Mouse (Mus musculus) C2C12 (cell line): ENCODE measurements at regions not wholly inside any gene's neighbourhood (a gene's known extent, or its start where the extent isn't known, plus 50 kb on each side); places are given as distances from the start of the nearest gene placed in this dataset.
A peak's percentile ranks its signal among the peaks of the same experiment; 100 is the strongest.

ENCODE experiments used
- H3K27me3 ChIP-seq: one replicate; pipeline ENCODE4 v1.6.1; 2011; ENCODE audit not compliant: control insufficient read depth, insufficient read depth, insufficient read length
- H3K36me3 ChIP-seq: one replicate; pipeline ENCODE4 v1.6.1; 2011; ENCODE audit not compliant: control insufficient read depth, insufficient read depth
- H3K4me3 ChIP-seq: one replicate; pipeline ENCODE4 v1.5.1; 2011; ENCODE audit warnings: mild to moderate bottlenecking, control low read depth; ENCODE audit not compliant: poor library complexity, insufficient read depth, severe bottlenecking
- H3K79me2 ChIP-seq: one replicate; pipeline ENCODE4 v1.6.1; 2011; ENCODE audit not compliant: control insufficient read depth, insufficient read depth
- H3K79me3 ChIP-seq: one replicate; pipeline ENCODE4 v1.6.1; 2011; ENCODE audit warnings: low read depth, control low read depth
- H3ac ChIP-seq: one replicate; pipeline ENCODE3; 2011; ENCODE audit warnings: low read depth; ENCODE audit not compliant: control insufficient read depth, insufficient read length
- CEBPB ChIP-seq: IDR thresholded peaks from one replicate; pipeline ENCODE4 v1.6.1; 2011; ENCODE audit warnings: low read depth, mild to moderate bottlenecking, control low read depth, moderate library complexity
- CTCF ChIP-seq: IDR thresholded peaks from one replicate; pipeline ENCODE4 v1.5.1; 2011; ENCODE audit not compliant: control insufficient read depth, insufficient read depth, insufficient read length
- FOSL1 ChIP-seq: IDR thresholded peaks from one replicate; pipeline ENCODE4 v1.8.0; 2011; ENCODE audit warnings: mild to moderate bottlenecking, low read length; ENCODE audit not compliant: poor library complexity, insufficient read depth, severe bottlenecking
- MAX ChIP-seq: IDR thresholded peaks from one replicate; pipeline ENCODE4 v1.6.1; 2011; ENCODE audit warnings: mild to moderate bottlenecking, control low read depth
- MYOD1 ChIP-seq: IDR thresholded peaks from one replicate; pipeline ENCODE4 v1.6.1; 2011; ENCODE audit warnings: low read depth; ENCODE audit not compliant: control insufficient read depth, insufficient read length
- MYOG ChIP-seq: IDR thresholded peaks from one replicate; pipeline ENCODE4 v1.6.1; 2011; ENCODE audit not compliant: control insufficient read depth, insufficient read length; ENCODE audit errors: extremely low read depth
- USF1 ChIP-seq: IDR thresholded peaks from one replicate; pipeline ENCODE4 v1.6.1; 2011; ENCODE audit warnings: low read depth, mild to moderate bottlenecking, control low read depth, moderate library complexity

DNA sequence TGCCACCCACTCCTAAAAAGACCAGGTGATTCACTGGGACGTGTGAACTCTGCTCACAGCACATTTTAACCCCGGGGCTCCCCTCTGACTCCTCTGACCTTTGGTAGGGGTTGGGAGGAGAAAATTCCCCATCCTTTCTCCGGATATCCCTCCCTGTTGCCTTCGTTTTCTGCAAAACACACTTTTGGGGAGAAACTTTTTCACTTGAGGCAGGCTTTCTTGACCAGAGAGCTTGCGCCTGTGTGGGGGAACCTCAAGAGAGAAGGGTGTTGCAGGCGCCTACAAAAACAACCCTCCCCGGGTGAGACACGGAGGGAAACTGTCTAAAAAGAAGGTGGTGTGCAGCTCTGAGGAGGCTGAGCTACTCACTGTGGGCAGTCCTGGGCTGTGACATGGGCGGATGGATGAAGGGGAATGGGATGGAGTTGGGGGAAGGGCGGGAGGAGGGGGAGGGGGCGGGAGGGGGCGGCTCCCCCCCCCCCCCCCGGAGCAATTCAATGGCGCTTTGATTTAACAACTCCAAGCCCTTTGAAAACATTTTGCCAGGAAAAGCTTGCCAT, 65.1 kb downstream of the Tmem174 start:
- TF ChIP-seq MYOG (no peak), USF1 (no peak), MAX (no peak), MYOD1 (no peak), FOSL1 (no peak), CEBPB (no peak), CTCF (no peak)
- H3K27me3 ChIP-seq, result no peaks in the 10 kb centered on the region

DNA sequence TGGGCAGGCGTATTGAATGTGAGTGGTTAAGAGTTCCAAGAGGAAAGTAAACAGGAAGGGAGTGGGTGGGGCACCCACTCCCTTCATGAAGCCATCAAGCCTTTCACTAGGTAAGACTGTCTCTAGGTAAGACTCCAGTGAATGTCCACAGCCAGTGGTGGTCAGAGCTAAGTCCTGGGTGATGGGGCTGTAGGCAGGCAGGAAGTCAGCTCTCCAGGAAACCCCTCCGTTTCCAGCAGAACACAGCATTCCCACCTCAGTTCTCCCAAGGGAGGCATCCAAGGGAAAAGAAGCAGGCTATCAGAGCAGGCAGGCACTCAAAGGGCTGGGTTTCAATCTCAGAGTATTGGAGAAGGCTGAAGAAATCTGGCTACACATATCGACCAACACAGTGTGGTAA, 66.2 kb downstream of the Tmem174 start:
- Histone ChIP-seq H3ac (no peak overlapping the region), H3K79me2 (no peaks in the 10 kb centered on the region), H3K79me3 (no peaks in the 10 kb centered on the region), H3K4me3 (no peak overlapping the region), H3K27me3 (no peaks in the 10 kb centered on the region), H3K36me3 (no peaks in the 10 kb centered on the region)
- TF ChIP-seq FOSL1, result no peak
- TF ChIP-seq MYOG, result no peak
- no peak for TF ChIP-seq MYOD1
- TF ChIP-seq MAX, result no peak
- TF ChIP-seq USF1, result no peak
- TF ChIP-seq CTCF, result no peak
- no peak for TF ChIP-seq CEBPB

More for the DNA sequence above, 65.1 kb downstream of the Tmem174 start:
- Histone ChIP-seq H3K79me3 (no peaks in the 10 kb centered on the region), H3K79me2 (no peaks in the 10 kb centered on the region), H3ac (no peak overlapping the region), H3K36me3 (no peaks in the 10 kb centered on the region), H3K4me3 (no peak overlapping the region)

DNA sequence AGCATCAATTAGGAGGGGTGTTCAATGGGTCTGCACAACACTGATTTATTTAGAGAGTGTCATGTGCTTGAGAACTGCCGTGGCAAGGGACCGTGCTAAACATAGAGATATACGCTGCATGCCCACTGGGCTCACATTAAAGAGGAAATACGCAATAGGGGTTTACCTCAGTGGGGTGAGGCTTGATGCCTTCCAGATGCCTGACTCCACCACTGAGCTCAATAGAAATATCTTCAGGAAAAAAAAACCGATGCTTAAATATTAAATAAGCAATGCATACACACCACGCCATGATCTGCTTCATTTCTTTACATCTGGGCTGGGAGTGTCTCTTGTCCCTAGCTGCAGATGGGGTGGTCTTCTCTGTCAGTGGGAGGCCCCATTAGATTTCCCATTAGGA, 63.9 kb upstream of the Gm10320 start:
- no peak overlapping the region for H3ac ChIP-seq

DNA sequence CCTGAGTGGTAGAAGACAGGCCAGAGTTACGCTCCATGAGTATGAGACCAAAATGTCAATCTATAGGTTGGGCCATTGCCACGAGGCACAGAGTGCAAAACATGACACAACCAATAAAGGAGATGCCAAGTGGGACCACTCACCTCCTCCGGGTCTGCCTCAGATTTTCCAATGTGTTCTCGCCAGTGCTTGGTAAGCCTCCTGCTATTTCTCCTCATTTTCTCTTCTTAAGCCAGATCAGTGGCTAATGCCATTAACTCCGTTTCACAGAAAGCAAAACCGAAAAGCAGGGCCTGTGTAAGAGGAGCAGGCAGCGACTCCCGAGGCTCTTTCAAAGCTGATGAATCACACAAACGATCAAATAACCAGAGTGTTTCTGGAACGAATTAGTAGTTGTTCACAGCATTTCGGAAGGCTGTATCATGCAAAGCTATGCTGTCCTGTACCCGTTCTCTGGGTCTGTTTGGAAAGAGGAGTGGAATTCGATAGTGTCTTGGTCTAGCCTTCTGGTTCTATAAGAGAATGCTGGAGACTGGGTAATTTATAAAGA, 59.7 kb upstream of the Gm10320 start:
- Histone ChIP-seq H3K4me3 (no peak overlapping the region), H3K36me3 (no peaks in the 10 kb centered on the region), H3ac (no peak overlapping the region), H3K79me2 (no peaks in the 10 kb centered on the region), H3K27me3 (peaks cover 4% of the 10 kb centered on the region), H3K79me3 (no peaks in the 10 kb centered on the region)
- no peak for TF ChIP-seq MYOD1
- TF ChIP-seq CEBPB, result no peak
- no peak for TF ChIP-seq MYOG
- no peak for TF ChIP-seq MAX
- TF ChIP-seq USF1, result no peak
- no peak for TF ChIP-seq CTCF
- no peak for TF ChIP-seq FOSL1

More for the DNA sequence above, 63.9 kb upstream of the Gm10320 start:
- Histone ChIP-seq H3K79me3 (no peaks in the 10 kb centered on the region), H3K27me3 (peaks cover 10% of the 10 kb centered on the region), H3K36me3 (no peaks in the 10 kb centered on the region), H3K4me3 (no peak overlapping the region), H3K79me2 (no peaks in the 10 kb centered on the region)
- TF ChIP-seq USF1 (no peak), FOSL1 (no peak), MYOG (no peak), CEBPB (no peak), MYOD1 (no peak), CTCF (no peak), MAX (no peak)

DNA sequence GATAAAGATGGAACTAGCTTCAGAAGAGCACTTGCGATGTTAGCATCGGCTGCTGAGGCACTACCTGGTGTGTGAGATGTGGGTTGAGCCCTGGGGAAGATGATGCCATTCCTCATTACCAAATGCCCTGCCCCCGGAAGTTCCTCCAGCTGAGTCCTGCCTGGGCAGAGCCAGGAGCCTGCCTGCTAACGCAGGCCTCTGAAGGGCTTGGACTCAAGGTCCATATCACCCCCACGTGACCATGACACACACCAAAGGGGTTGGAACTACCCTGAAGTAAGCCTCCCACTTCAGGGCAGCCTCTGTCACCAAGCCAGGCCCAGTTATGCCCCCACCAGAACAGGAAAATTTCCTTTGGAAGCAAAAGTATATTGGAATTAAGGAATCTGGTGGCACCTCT, 55.4 kb upstream of the Gm10320 start:
- Histone ChIP-seq H3ac (no peak overlapping the region), H3K4me3 (no peak overlapping the region), H3K36me3 (no peaks in the 10 kb centered on the region), H3K79me2 (no peaks in the 10 kb centered on the region), H3K27me3 (no peaks in the 10 kb centered on the region), H3K79me3 (no peaks in the 10 kb centered on the region)
- no peak for TF ChIP-seq FOSL1
- TF ChIP-seq MYOD1, result no peak
- no peak for TF ChIP-seq CTCF
- TF ChIP-seq USF1, result peak; percentile 55
- no peak for TF ChIP-seq MAX
- no peak for TF ChIP-seq MYOG
- TF ChIP-seq CEBPB, result no peak

DNA sequence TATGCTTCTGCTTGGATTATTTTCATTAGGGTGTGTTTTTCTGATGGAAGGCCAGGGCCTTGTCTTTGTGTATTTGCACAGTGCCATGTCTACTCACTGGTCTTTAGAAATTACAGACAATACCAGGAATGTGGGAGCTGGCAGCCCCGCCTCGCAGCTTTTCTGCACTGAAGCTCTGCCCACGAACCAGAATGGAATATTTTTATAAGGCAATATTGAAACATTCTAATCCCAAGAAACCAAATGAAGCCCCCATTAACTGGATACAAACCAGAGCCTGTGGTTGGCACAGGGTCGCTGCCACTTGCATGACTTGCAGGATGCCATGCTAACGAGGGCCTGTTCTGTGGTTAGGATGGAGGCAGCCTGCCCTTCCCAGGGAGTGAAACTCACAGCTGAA, 54.3 kb upstream of the Gm10320 start:
- Histone ChIP-seq H3K27me3 (no peaks in the 10 kb centered on the region), H3ac (no peak overlapping the region), H3K4me3 (no peak overlapping the region), H3K79me2 (no peaks in the 10 kb centered on the region), H3K36me3 (no peaks in the 10 kb centered on the region), H3K79me3 (no peaks in the 10 kb centered on the region)
- TF ChIP-seq MYOG, result no peak
- no peak for TF ChIP-seq CEBPB
- no peak for TF ChIP-seq FOSL1
- TF ChIP-seq MYOD1, result no peak
- TF ChIP-seq CTCF, result no peak
- no peak for TF ChIP-seq MAX
- no peak for TF ChIP-seq USF1
